Mouse (Mus musculus): Measurements from ENCODE around the gene Schip1. TPM values are rescaled to one million over a fixed set of nuclear protein-coding genes. Genes with fewer than 3 reads are reported as not detected.
"Not testable (repeated sequence)": the region's sequence is repeated elsewhere in the genome, so short reads cannot be mapped to it uniquely, and the experiment has no call there.

Gene Schip1
- polyA plus RNA-seq, 1 experiment from 2014 or later = 29.7 TPM

GRCm38 (mm10) chr3:68059162-68059800, 5.3 kb upstream of the Schip1 start:
- no peaks in the 10 kb centered on the region for H3K4me1 ChIP-seq (ENCODE audit: control insufficient read depth, insufficient read depth, low read length)
- H3K4me2 ChIP-seq (ENCODE audit: low read depth, low read length) = no peak overlapping the region
- H3K27me3 ChIP-seq (replicated peaks; ENCODE audit: control insufficient read depth, insufficient read depth, low read length) = no peaks in the 10 kb centered on the region
- no peak overlapping the region for H3K27ac ChIP-seq (ENCODE audit: low read length)
- H3K9ac ChIP-seq (ENCODE audit: low read depth, low read length) = no peak overlapping the region
- no peaks in the 10 kb centered on the region for H3K9me3 ChIP-seq (ENCODE audit: control insufficient read depth, low read length)
- no peaks in the 10 kb centered on the region for H3K36me3 ChIP-seq (ENCODE audit: control insufficient read depth, insufficient read depth, low read length)
- 50% methylated on average over 2 of the region's 2 CpGs for WGBS
- H3K4me3 ChIP-seq (ENCODE audit: low read length) = no peak overlapping the region
- no peak for ATAC-seq

- H3K4me3 ChIP-seq (ENCODE audit: low read length) = no peak overlapping the region
- 75% methylated on average over 9 of the region's 9 CpGs for WGBS
- H3K4me1 ChIP-seq (ENCODE audit: control insufficient read depth, insufficient read depth, low read length) = no peaks in the 10 kb centered on the region
- no peak overlapping the region for H3K27ac ChIP-seq (ENCODE audit: low read length)
- no peaks in the 10 kb centered on the region for H3K27me3 ChIP-seq (replicated peaks; ENCODE audit: control insufficient read depth, insufficient read depth, low read length)
- ATAC-seq = no peak
- no peak overlapping the region for H3K9ac ChIP-seq (ENCODE audit: low read depth, low read length)
- H3K36me3 ChIP-seq (ENCODE audit: control insufficient read depth, insufficient read depth, low read length) = no peaks in the 10 kb centered on the region
- H3K9me3 ChIP-seq (ENCODE audit: control insufficient read depth, low read length) = no peaks in the 10 kb centered on the region
- H3K4me2 ChIP-seq (ENCODE audit: low read depth, low read length) = no peak overlapping the region
Measured at GRCm38 (mm10) chr3:68071395-68072386, 7.1 kb downstream of the Schip1 start.

GRCm38 (mm10) chr3:68077406-68077805, 12.8 kb downstream of the Schip1 start:
- ATAC-seq = no peak
- no peaks in the 10 kb centered on the region for H3K9me3 ChIP-seq (ENCODE audit: control insufficient read depth, low read length)
- H3K4me2 ChIP-seq (ENCODE audit: low read depth, low read length) = no peak overlapping the region
- H3K4me1 ChIP-seq (ENCODE audit: control insufficient read depth, insufficient read depth, low read length) = no peaks in the 10 kb centered on the region
- no peak overlapping the region for H3K4me3 ChIP-seq (ENCODE audit: low read length)
- no peaks in the 10 kb centered on the region for H3K27me3 ChIP-seq (replicated peaks; ENCODE audit: control insufficient read depth, insufficient read depth, low read length)
- no peak overlapping the region for H3K9ac ChIP-seq (ENCODE audit: low read depth, low read length)
- 70% methylated on average over 4 of the region's 4 CpGs for WGBS
- no peak overlapping the region for H3K27ac ChIP-seq (ENCODE audit: low read length)
- no peaks in the 10 kb centered on the region for H3K36me3 ChIP-seq (ENCODE audit: control insufficient read depth, insufficient read depth, low read length)

GRCm38 (mm10) chr3:68085024-68085423, 20.4 kb downstream of the Schip1 start:
- Histone ChIP-seq H3K4me3 (ENCODE audit: low read length) (no peak overlapping the region), H3K9ac (ENCODE audit: low read depth, low read length) (no peak overlapping the region), H3K4me2 (ENCODE audit: low read depth, low read length) (no peak overlapping the region), H3K27ac (ENCODE audit: low read length) (no peak overlapping the region), H3K27me3 (replicated peaks; ENCODE audit: control insufficient read depth, insufficient read depth, low read length) (no peaks in the 10 kb centered on the region), H3K9me3 (ENCODE audit: control insufficient read depth, low read length) (no peaks in the 10 kb centered on the region), H3K4me1 (ENCODE audit: control insufficient read depth, insufficient read depth, low read length) (no peaks in the 10 kb centered on the region), H3K36me3 (ENCODE audit: control insufficient read depth, insufficient read depth, low read length) (no peaks in the 10 kb centered on the region)
- ATAC-seq = no peak
- WGBS = 66% methylated on average over 2 of the region's 2 CpGs

- WGBS = 71% methylated on average over 4 of the region's 4 CpGs
- no peak overlapping the region for H3K9ac ChIP-seq (ENCODE audit: low read depth, low read length)
Measured at GRCm38 (mm10) chr3:68092108-68092507, 27.5 kb downstream of the Schip1 start.

GRCm38 (mm10) chr3:68096724-68097431, 32.3 kb downstream of the Schip1 start:
- H3K9me3 ChIP-seq (ENCODE audit: control insufficient read depth, low read length) = no peaks in the 10 kb centered on the region
- WGBS = 71% methylated on average over 4 of the region's 4 CpGs

More at GRCm38 (mm10) chr3:68092108-68092507, 27.5 kb downstream of the Schip1 start:
- no peaks in the 10 kb centered on the region for H3K4me1 ChIP-seq (ENCODE audit: control insufficient read depth, insufficient read depth, low read length)
- H3K4me2 ChIP-seq (ENCODE audit: low read depth, low read length) = no peak overlapping the region
- ATAC-seq = no peak
- H3K4me3 ChIP-seq (ENCODE audit: low read length) = no peak overlapping the region
- H3K27me3 ChIP-seq (replicated peaks; ENCODE audit: control insufficient read depth, insufficient read depth, low read length) = no peaks in the 10 kb centered on the region
- H3K27ac ChIP-seq (ENCODE audit: low read length) = no peak overlapping the region
- H3K9me3 ChIP-seq (ENCODE audit: control insufficient read depth, low read length) = no peaks in the 10 kb centered on the region
- H3K36me3 ChIP-seq (ENCODE audit: control insufficient read depth, insufficient read depth, low read length) = no peaks in the 10 kb centered on the region

GRCm38 (mm10) chr3:68099561-68099960, 35.0 kb downstream of the Schip1 start:
- not testable (repeated sequence) for H3K27ac ChIP-seq (ENCODE audit: low read length); H3K9me3 ChIP-seq (ENCODE audit: control insufficient read depth, low read length); H3K9ac ChIP-seq (ENCODE audit: low read depth, low read length); ATAC-seq; H3K4me1 ChIP-seq (ENCODE audit: control insufficient read depth, insufficient read depth, low read length); H3K4me3 ChIP-seq (ENCODE audit: low read length); H3K27me3 ChIP-seq (replicated peaks; ENCODE audit: control insufficient read depth, insufficient read depth, low read length); H3K4me2 ChIP-seq (ENCODE audit: low read depth, low read length); H3K36me3 ChIP-seq (ENCODE audit: control insufficient read depth, insufficient read depth, low read length)
- 85% methylated on average over 6 of the region's 6 CpGs for WGBS

More at GRCm38 (mm10) chr3:68096724-68097431, 32.3 kb downstream of the Schip1 start:
- Histone ChIP-seq H3K36me3 (ENCODE audit: control insufficient read depth, insufficient read depth, low read length) (no peaks in the 10 kb centered on the region), H3K4me3 (ENCODE audit: low read length) (no peak overlapping the region), H3K4me2 (ENCODE audit: low read depth, low read length) (no peak overlapping the region), H3K9ac (ENCODE audit: low read depth, low read length) (no peak overlapping the region), H3K4me1 (ENCODE audit: control insufficient read depth, insufficient read depth, low read length) (no peaks in the 10 kb centered on the region), H3K27me3 (replicated peaks; ENCODE audit: control insufficient read depth, insufficient read depth, low read length) (no peaks in the 10 kb centered on the region), H3K27ac (ENCODE audit: low read length) (no peak overlapping the region)
- no peak for ATAC-seq

- Histone ChIP-seq H3K9ac (ENCODE audit: low read depth, low read length) (no peak overlapping the region), H3K27me3 (replicated peaks; ENCODE audit: control insufficient read depth, insufficient read depth, low read length) (no peaks in the 10 kb centered on the region), H3K4me3 (ENCODE audit: low read length) (no peak overlapping the region), H3K36me3 (ENCODE audit: control insufficient read depth, insufficient read depth, low read length) (no peaks in the 10 kb centered on the region), H3K27ac (ENCODE audit: low read length) (no peak overlapping the region), H3K4me2 (ENCODE audit: low read depth, low read length) (no peak overlapping the region), H3K9me3 (ENCODE audit: control insufficient read depth, low read length) (no peaks in the 10 kb centered on the region), H3K4me1 (ENCODE audit: control insufficient read depth, insufficient read depth, low read length) (no peaks in the 10 kb centered on the region)
- no peak for ATAC-seq
- WGBS = 54% methylated on average over 4 of the region's 4 CpGs
Measured at GRCm38 (mm10) chr3:68101343-68101742, 36.7 kb downstream of the Schip1 start.

GRCm38 (mm10) chr3:68105081-68105685, 40.6 kb downstream of the Schip1 start:
- Histone ChIP-seq H3K27ac (ENCODE audit: low read length) (no peak overlapping the region), H3K4me2 (ENCODE audit: low read depth, low read length) (no peak overlapping the region), H3K4me1 (ENCODE audit: control insufficient read depth, insufficient read depth, low read length) (no peaks in the 10 kb centered on the region), H3K9ac (ENCODE audit: low read depth, low read length) (no peak overlapping the region), H3K4me3 (ENCODE audit: low read length) (no peak overlapping the region), H3K9me3 (ENCODE audit: control insufficient read depth, low read length) (no peaks in the 10 kb centered on the region), H3K27me3 (replicated peaks; ENCODE audit: control insufficient read depth, insufficient read depth, low read length) (no peaks in the 10 kb centered on the region), H3K36me3 (ENCODE audit: control insufficient read depth, insufficient read depth, low read length) (no peaks in the 10 kb centered on the region)
- WGBS = 75% methylated on average over 2 of the region's 2 CpGs
- no peak for ATAC-seq

Measured in intestine, embryonic 16.5 days (tissue).